Mouse (Mus musculus) E14TG2a.4 (cell line): ENCODE measurements around the gene Gm49380.

Experiments used
- CTCF ChIP-seq: conservative IDR thresholded peaks from 2 replicates; pipeline ENCODE4 v1.5.1; 2014; ENCODE audit warnings: low read length
- NANOG ChIP-seq: IDR thresholded peaks from 2 replicates; pipeline ENCODE4 v1.6.1; 2014; ENCODE audit warnings: borderline replicate concordance, low read length, mixed read lengths
- POU5F1 ChIP-seq: IDR thresholded peaks from 2 replicates; pipeline ENCODE4 v1.6.1; 2014; ENCODE audit warnings: low read length, borderline replicate concordance

GRCm38 (mm10) chr9:44049381-44050165, 63.7 kb downstream of the Gm49380 start:
- TF ChIP-seq CTCF (no peak), POU5F1 (no peak), NANOG (no peak)
